Mouse (Mus musculus) embryonic facial prominence, embryonic 15.5 days (tissue): Measurements from ENCODE around the gene Atp1b1. TPM values are rescaled to one million over a fixed set of nuclear protein-coding genes. Genes with fewer than 3 reads are reported as not detected.

Source experiments
- ATAC-seq: fragments of 200-750 bp; cut with Nextera tagmentation; 2 replicates; pipeline ENCODE4 v1.8.0; 2017; ENCODE audit warnings: low read depth, moderate TSS enrichment; ENCODE audit not compliant: insufficient number of reproducible peaks, low FRiP score, low TSS enrichment
- H3K27ac ChIP-seq: fragments of 300-500 bp; sonication (generic); replicated peaks from 2 replicates; pipeline ENCODE4 v1.5.1; 2015; ENCODE audit warnings: mild to moderate bottlenecking, inconsistent platforms
- H3K27me3 ChIP-seq: fragments of 300-500 bp; sonication (generic); 2 replicates; pipeline ENCODE4 v1.6.1; 2015; ENCODE audit warnings: inconsistent platforms
- H3K36me3 ChIP-seq: fragments of 300-500 bp; sonication (generic); 2 replicates; pipeline ENCODE4 v1.6.1; 2015; ENCODE audit warnings: mild to moderate bottlenecking, inconsistent platforms
- H3K4me1 ChIP-seq: fragments of 300-500 bp; sonication (generic); 2 replicates; pipeline ENCODE4 v1.6.1; 2015; ENCODE audit warnings: inconsistent platforms
- H3K4me2 ChIP-seq: fragments of 300-500 bp; sonication (generic); replicated peaks from 2 replicates; pipeline ENCODE4 v1.6.1; 2015; ENCODE audit warnings: mild to moderate bottlenecking, inconsistent platforms
- H3K4me3 ChIP-seq: fragments of 300-500 bp; sonication (generic); replicated peaks from 2 replicates; pipeline ENCODE4 v1.5.1; 2015; ENCODE audit warnings: mild to moderate bottlenecking, inconsistent platforms
- H3K9ac ChIP-seq: fragments of 300-500 bp; sonication (generic); 2 replicates; pipeline ENCODE4 v1.6.1; 2015; ENCODE audit warnings: inconsistent platforms
- H3K9me3 ChIP-seq: fragments of 300-500 bp; sonication (generic); replicated peaks from 2 replicates; pipeline ENCODE4 v1.6.1; 2016; ENCODE audit warnings: inconsistent platforms
- WGBS: fragments of 180-500 bp; shearing (Covaris S2); methylation state at CpG from one replicate; pipeline ENCODE4 v1.1.7; 2015; 5-methylcytosine and 5-hydroxymethylcytosine counted together
- polyA plus RNA-seq: library from polyadenylated mRNA; unstranded; fragments of >200 nt; fragmentation: Nextera tagmentation; extraction: Ambion mirVana; gene quantifications from 2 replicates; pipeline ENCODE4 v1.2.1, GENCODE M21; 2015

The Atp1b1 gene
- polyA plus RNA-seq, 1 experiment from 2014 or later: 49.7 TPM

DNA sequence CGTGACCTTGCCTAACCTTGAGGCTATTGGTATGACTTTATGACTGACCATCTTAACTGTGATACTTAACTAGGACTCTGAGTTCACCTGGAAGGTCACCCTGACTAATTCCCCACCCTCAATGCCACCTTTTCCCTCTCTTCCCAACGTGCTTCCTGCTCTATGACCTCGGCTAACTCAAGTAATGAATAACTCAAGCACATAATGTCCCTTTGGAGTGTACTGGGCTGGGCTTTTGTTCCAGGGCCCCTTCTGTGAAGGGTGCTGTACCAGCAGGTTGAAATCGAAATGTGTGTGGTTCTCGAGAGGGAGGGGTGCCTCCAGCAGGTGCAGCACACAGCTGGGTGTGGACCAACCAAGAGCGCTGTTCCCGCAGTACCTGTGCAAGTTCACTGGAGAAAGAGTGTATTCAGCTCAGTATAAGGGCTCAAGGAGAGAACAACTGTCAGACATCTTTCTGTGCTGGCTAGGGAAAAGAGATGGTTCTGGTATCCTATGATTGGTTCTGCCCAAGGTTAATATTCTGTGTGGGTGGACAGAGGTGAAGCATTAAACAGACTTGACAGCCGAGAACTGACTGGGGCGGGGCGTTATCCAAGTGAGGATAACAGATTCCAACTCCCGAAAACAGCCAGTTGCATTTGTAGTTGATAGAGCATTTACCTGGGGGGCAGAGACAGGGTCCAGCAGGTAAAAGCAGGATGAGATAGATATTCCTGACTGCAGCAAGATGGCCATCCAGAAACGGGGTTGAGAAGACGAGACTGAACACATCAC, 3.0 kb upstream of the Atp1b1 start:
- H3K9ac ChIP-seq: no peak overlapping the region
- no peaks in the 10 kb centered on the region for H3K36me3 ChIP-seq
- no peak overlapping the region for H3K27ac ChIP-seq
- WGBS: 66% methylated on average over 13 of the region's 13 CpGs
- H3K4me1 ChIP-seq: peaks cover 26% of the 10 kb centered on the region
- no peak overlapping the region for H3K4me2 ChIP-seq
- peaks cover 41% of the 10 kb centered on the region for H3K27me3 ChIP-seq
- H3K9me3 ChIP-seq: no peaks in the 10 kb centered on the region
- H3K4me3 ChIP-seq: no peak overlapping the region
- ATAC-seq: no peak

GRCm38 (mm10) chr1:164459127-164459905, 1.2 kb upstream of the Atp1b1 start:
- no peaks in the 10 kb centered on the region for H3K36me3 ChIP-seq
- H3K27me3 ChIP-seq: peaks cover 53% of the 10 kb centered on the region
- ATAC-seq: no peak
- no peak overlapping the region for H3K27ac ChIP-seq
- no peak overlapping the region for H3K9ac ChIP-seq
- H3K9me3 ChIP-seq: no peaks in the 10 kb centered on the region
- peaks cover 32% of the 10 kb centered on the region for H3K4me1 ChIP-seq
- H3K4me3 ChIP-seq: peak overlapping the region; percentile 71; the same call in 1 of the 2 replicates
- 53% methylated on average over 12 of the region's 12 CpGs for WGBS
- H3K4me2 ChIP-seq: 0 out of 2 replicates have a peak overlapping the region, but pooled peaks have one; percentile 92

GRCm38 (mm10) chr1:164458621-164459051, 481 bp upstream of the Atp1b1 start:
- WGBS: 2% methylated on average over 22 of the region's 22 CpGs
- ATAC-seq: peak; percentile 35

GRCm38 (mm10) chr1:164457531-164458244, 467 bp downstream of the Atp1b1 start:
- Histone ChIP-seq H3K27ac (peak overlapping the region; percentile 67), H3K4me2 (peak overlapping the region; percentile 92), H3K9ac (peak overlapping the region; percentile 29), H3K27me3 (peaks cover 53% of the 10 kb centered on the region), H3K4me1 (peaks cover 33% of the 10 kb centered on the region), H3K9me3 (no peaks in the 10 kb centered on the region), H3K36me3 (no peaks in the 10 kb centered on the region), H3K4me3 (peak overlapping the region; percentile 71)
- peak; percentile 84 for ATAC-seq
- WGBS: under 1% methylated on average over 69 of the region's 76 CpGs

More at GRCm38 (mm10) chr1:164458621-164459051, 481 bp upstream of the Atp1b1 start:
- Histone ChIP-seq H3K4me1 (peaks cover 33% of the 10 kb centered on the region), H3K4me2 (peak overlapping the region; percentile 92), H3K27ac (no peak overlapping the region), H3K36me3 (no peaks in the 10 kb centered on the region), H3K9ac (peak overlapping the region; percentile 26; the same call in 1 of the 2 replicates), H3K27me3 (peaks cover 53% of the 10 kb centered on the region), H3K4me3 (peak overlapping the region; percentile 71), H3K9me3 (no peaks in the 10 kb centered on the region)

DNA sequence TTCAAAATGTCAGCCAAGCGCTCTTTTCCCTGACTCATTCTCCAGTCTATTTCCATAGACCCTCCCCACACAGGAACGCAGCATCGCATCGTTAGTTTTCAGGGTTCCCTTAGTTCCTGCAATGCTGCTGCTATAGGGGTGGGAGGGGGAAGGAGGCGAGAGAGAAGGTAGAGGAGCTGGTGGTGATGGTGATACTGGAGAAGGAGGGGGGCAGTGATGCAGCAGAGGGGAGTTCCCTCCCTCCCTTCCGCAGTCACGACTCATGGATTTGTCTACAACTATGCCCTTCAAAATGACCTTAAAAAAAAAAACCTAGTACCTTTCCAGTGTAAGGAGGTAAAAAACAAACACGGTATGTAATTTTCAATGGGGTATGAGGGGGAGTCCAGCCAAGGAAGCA, 1.4 kb downstream of the Atp1b1 start:
- no peak for ATAC-seq
- H3K4me1 ChIP-seq: peaks cover 28% of the 10 kb centered on the region
- peak overlapping the region; percentile 71 for H3K4me3 ChIP-seq
- WGBS: 7% methylated on average over 8 of the region's 8 CpGs
- H3K27me3 ChIP-seq: peaks cover 53% of the 10 kb centered on the region
- no peaks in the 10 kb centered on the region for H3K9me3 ChIP-seq
- peak overlapping the region; percentile 92 for H3K4me2 ChIP-seq
- H3K9ac ChIP-seq: no peak overlapping the region
- H3K36me3 ChIP-seq: no peaks in the 10 kb centered on the region
- H3K27ac ChIP-seq: no peak overlapping the region

DNA sequence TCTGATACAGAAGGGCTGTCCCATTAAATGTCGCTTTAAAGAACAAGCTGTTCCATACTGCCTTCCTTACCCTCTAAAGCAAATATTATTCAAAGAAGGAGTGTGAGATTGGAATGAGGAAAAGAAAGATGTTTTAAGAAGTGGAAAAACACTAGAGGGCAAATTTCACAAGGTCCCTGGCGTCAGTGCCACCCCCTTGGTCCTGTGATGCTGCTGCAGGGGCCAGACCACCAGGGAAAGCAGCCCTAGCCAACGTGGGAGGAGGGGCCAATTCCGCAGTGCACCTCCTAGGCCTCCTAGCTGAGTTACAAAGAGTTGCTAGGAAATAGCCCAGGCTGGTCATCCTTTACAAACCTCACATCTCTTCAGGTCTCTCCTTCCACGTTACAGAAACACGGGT, 2.1 kb downstream of the Atp1b1 start:
- peaks cover 51% of the 10 kb centered on the region for H3K27me3 ChIP-seq
- H3K4me1 ChIP-seq: peaks cover 28% of the 10 kb centered on the region
- H3K27ac ChIP-seq: no peak overlapping the region
- H3K9me3 ChIP-seq: no peaks in the 10 kb centered on the region
- ATAC-seq: no peak
- WGBS: 28% methylated on average over 6 of the region's 6 CpGs
- H3K36me3 ChIP-seq: no peaks in the 10 kb centered on the region
- H3K9ac ChIP-seq: no peak overlapping the region
- peak overlapping the region; percentile 92 for H3K4me2 ChIP-seq
- peak overlapping the region; percentile 71 for H3K4me3 ChIP-seq

- H3K4me2 ChIP-seq: peak overlapping the region; percentile 92
- H3K36me3 ChIP-seq: no peaks in the 10 kb centered on the region
- no peak overlapping the region for H3K9ac ChIP-seq
- no peak for ATAC-seq
- H3K27ac ChIP-seq: no peak overlapping the region
- peak overlapping the region; percentile 71 for H3K4me3 ChIP-seq
- WGBS: 63% methylated on average over 7 of the region's 7 CpGs
- no peaks in the 10 kb centered on the region for H3K9me3 ChIP-seq
- H3K27me3 ChIP-seq: peaks cover 49% of the 10 kb centered on the region
- peaks cover 28% of the 10 kb centered on the region for H3K4me1 ChIP-seq
Observed at GRCm38 (mm10) chr1:164455614-164456013, 2.5 kb downstream of the Atp1b1 start.

DNA sequence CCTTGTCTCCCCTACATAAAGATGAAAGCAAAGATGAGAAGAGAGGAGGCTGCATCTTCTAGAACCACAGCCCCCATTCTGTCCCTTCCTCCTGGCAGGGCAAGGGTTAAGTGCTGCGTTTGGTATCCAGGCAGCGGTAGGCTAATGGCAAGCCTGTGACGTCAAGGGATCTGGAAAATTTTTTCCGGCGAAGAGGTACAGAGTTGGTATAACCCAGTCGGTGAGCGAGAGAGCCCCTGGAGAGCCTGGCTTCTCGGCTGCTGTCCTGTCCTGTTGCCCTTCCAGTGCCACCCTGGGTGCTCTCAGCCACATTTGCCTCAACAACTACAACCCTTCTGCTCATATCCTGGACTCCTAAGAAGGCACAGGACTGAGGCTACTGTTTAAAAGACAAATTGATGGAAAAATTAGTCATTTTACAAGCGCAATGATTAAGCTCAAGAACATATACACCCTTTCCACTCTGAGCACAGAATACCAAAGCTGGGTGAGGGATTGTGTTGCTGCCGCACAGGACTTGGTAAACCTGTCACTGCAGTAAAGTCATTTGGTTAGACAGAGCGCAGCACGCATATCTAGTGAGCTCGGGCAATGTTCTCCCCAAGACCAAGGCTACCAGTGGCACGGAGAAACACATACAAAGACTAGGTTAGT, 3.3 kb downstream of the Atp1b1 start:
- ATAC-seq: no peak
- Histone ChIP-seq H3K4me3 (peak overlapping the region; percentile 21), H3K36me3 (no peaks in the 10 kb centered on the region), H3K27me3 (peaks cover 45% of the 10 kb centered on the region), H3K4me1 (peaks cover 28% of the 10 kb centered on the region), H3K27ac (no peak overlapping the region), H3K9ac (no peak overlapping the region), H3K9me3 (no peaks in the 10 kb centered on the region), H3K4me2 (peak overlapping the region; percentile 32)
- 32% methylated on average over 14 of the region's 14 CpGs for WGBS

DNA sequence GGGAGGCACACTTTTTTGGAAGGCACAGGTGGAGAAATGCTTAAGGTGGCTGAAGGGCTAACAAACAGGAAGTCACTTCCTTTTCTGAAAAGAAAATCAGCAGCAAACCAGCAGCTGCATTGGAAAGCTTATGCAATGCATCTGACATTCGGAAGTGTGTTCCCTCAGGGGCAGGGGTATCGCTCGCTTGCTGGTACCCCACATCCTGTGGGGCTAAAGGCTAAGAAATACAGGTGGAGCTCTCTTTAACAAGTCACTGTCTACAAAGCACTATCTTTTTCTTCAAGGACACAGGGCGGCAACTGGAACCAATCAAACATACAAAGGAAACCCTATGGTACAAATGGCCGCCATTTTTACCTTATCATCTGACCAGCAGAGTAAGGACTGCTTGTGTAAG, 4.4 kb downstream of the Atp1b1 start:
- H3K4me2 ChIP-seq: no peak overlapping the region
- no peaks in the 10 kb centered on the region for H3K9me3 ChIP-seq
- H3K9ac ChIP-seq: no peak overlapping the region
- no peak overlapping the region for H3K4me3 ChIP-seq
- no peak for ATAC-seq
- peaks cover 35% of the 10 kb centered on the region for H3K27me3 ChIP-seq
- H3K27ac ChIP-seq: no peak overlapping the region
- H3K36me3 ChIP-seq: no peaks in the 10 kb centered on the region
- WGBS: 68% methylated on average over 5 of the region's 5 CpGs
- peaks cover 26% of the 10 kb centered on the region for H3K4me1 ChIP-seq

GRCm38 (mm10) chr1:164453146-164453545, 5.0 kb downstream of the Atp1b1 start:
- no peak overlapping the region for H3K9ac ChIP-seq
- peaks cover 29% of the 10 kb centered on the region for H3K27me3 ChIP-seq
- peaks cover 20% of the 10 kb centered on the region for H3K4me1 ChIP-seq
- no peaks in the 10 kb centered on the region for H3K9me3 ChIP-seq
- H3K36me3 ChIP-seq: no peaks in the 10 kb centered on the region
- H3K27ac ChIP-seq: no peak overlapping the region
- no peak overlapping the region for H3K4me2 ChIP-seq
- no peak for ATAC-seq
- WGBS: 95% methylated on average over 8 of the region's 8 CpGs
- no peak overlapping the region for H3K4me3 ChIP-seq
